In the genomic region with DNA sequence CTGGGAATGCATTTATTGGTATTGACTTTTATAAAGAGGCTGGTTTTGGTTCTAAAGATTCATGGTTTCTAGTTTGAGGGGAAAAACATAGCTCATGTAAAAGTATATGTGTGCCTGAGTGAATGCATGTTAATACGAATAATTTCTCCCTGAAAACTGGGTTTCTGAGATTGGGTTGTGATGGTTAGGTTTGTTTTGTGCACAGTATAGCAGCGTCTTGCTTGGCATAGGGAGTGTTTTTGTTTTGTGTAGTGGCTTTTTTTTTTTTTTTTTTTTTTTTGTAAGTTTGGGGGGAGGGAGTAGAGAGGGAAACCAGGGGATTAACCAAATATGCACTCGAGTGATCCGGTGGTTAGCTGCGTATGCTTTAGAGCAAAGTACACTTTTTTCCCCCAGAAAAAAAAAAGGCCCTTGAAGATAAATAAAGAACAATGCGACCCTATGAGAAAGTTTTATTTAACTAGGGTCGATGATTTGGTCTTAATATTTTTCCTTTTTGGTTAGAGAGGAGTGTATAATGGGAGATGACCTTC, we compare ENCODE assay signal across 8 mouse cellular contexts. TPM values are rescaled to one million over a fixed set of nuclear protein-coding genes. Genes with fewer than 3 reads are reported as not detected.
A peak's percentile ranks its signal among the peaks of the same experiment; 100 is the strongest.
DNase-seq lines count a peak whose midpoint lies in the region; ATAC-seq lines count a peak whose summit lies in the region.

No protein-coding gene starts in this region.

- H3K4me3 ChIP-seq in erythroblast, embryonic 14.5 days (replicated peaks), result peak overlapping the region; percentile 89
- peak overlapping the region; percentile 75 for H3K4me3 ChIP-seq in limb, embryonic 12.5 days (replicated peaks)
- H3K4me3 ChIP-seq in stomach, embryonic 15.5 days (replicated peaks), result peak overlapping the region; percentile 85

- H3K36me3 ChIP-seq in erythroblast, embryonic 14.5 days (ENCODE audit: control insufficient read depth), result no peaks in the 10 kb centered on the region
- H3K36me3 ChIP-seq in limb, embryonic 12.5 days, result no peaks in the 10 kb centered on the region
- H3K36me3 ChIP-seq in stomach, embryonic 15.5 days, result no peaks in the 10 kb centered on the region

- H3K4me2 ChIP-seq in limb, embryonic 12.5 days, result peak overlapping the region; percentile 79
- H3K4me2 ChIP-seq in stomach, embryonic 15.5 days, result peak overlapping the region; percentile 56

- no peak for ATAC-seq in erythroblast, adult 5-6 weeks (replicated peaks; ENCODE audit: low FRiP score, poor library complexity, severe bottlenecking)
- ATAC-seq in limb, embryonic 12.5 days (ENCODE audit: insufficient number of reproducible peaks, insufficient read depth, low FRiP score, low TSS enrichment, low read depth), result no peak
- no peak for ATAC-seq in stomach, embryonic 15.5 days (ENCODE audit: insufficient read depth, low FRiP score, low read depth)
- ATAC-seq in monocyte, adult 5-6 weeks (replicated peaks; ENCODE audit: insufficient number of reproducible peaks, low FRiP score, low TSS enrichment, poor library complexity, severe bottlenecking), result no peak

- H3K27ac ChIP-seq in limb, embryonic 12.5 days, result peak overlapping the region; percentile 13; the same call in 1 of the 2 replicates
- 0 out of 2 replicates have a peak overlapping the region, but pooled peaks have one; percentile 1 for H3K27ac ChIP-seq in stomach, embryonic 15.5 days

- 0% methylated on average over 7 of the region's 7 CpGs for WGBS in limb, embryonic 12.5 days
- WGBS in stomach, embryonic 15.5 days, result 1% methylated on average over 7 of the region's 7 CpGs

- no peaks in the 10 kb centered on the region for H3K27me3 ChIP-seq in erythroblast, embryonic 14.5 days (ENCODE audit: control insufficient read depth)
- H3K27me3 ChIP-seq in limb, embryonic 12.5 days, result no peaks in the 10 kb centered on the region
- H3K27me3 ChIP-seq in stomach, embryonic 15.5 days (replicated peaks), result no peaks in the 10 kb centered on the region

- peak overlapping the region; percentile 85 for H3K9ac ChIP-seq in limb, embryonic 12.5 days (replicated peaks)
- H3K9ac ChIP-seq in stomach, embryonic 15.5 days, result peak overlapping the region; percentile 42; the same call in 1 of the 2 replicates

- no peaks in the 10 kb centered on the region for H3K9me3 ChIP-seq in erythroblast, embryonic 14.5 days (ENCODE audit: control insufficient read depth, low read length)
- H3K9me3 ChIP-seq in limb, embryonic 12.5 days, result no peaks in the 10 kb centered on the region
- H3K9me3 ChIP-seq in stomach, embryonic 15.5 days, result no peaks in the 10 kb centered on the region

- H3K4me1 ChIP-seq in erythroblast, embryonic 14.5 days (ENCODE audit: control insufficient read depth), result peaks cover 50% of the 10 kb centered on the region
- H3K4me1 ChIP-seq in limb, embryonic 12.5 days (replicated peaks), result peaks cover 40% of the 10 kb centered on the region
- peaks cover 20% of the 10 kb centered on the region; the same call in 1 of the 2 replicates for H3K4me1 ChIP-seq in stomach, embryonic 15.5 days

- DNase-seq in thymus, postnatal 25 days, result peak; percentile 6
- DNase-seq in thymus, postnatal 4 days, result no peak
- no peak for DNase-seq in layer of hippocampus, adult 8-10 months (ENCODE audit: low spot score in 2 of 2)

RNA-seq across cellular contexts. Expression of a gene that starts 3.2 kb away (rescaled TPM):
- polyA plus RNA-seq in erythroblast, embryonic 14.5 days (2012), result 0.74 and 0.96 TPM in 2 replicates
- 10.4 and 25.9 TPM in 2 replicates for total RNA-seq in erythroblast, adult 5-6 weeks (2015; ENCODE audit: low replicate concordance)
- total RNA-seq in erythroblast, adult 5-6 weeks (2017; ENCODE audit: low replicate concordance), result 10.1 and 10.9 TPM in 2 replicates
- 57.4 and 63.8 TPM in 2 replicates for polyA plus RNA-seq in limb, embryonic 12.5 days (2016; fragmentation: Nextera tagmentation; extraction: Ambion mirVana)
- 24.4 and 24.8 TPM in 2 replicates for polyA plus RNA-seq in stomach, embryonic 15.5 days (2015; fragmentation: Nextera tagmentation; extraction: Ambion mirVana)
- total RNA-seq in monocyte, adult 5-6 weeks (2017), result 77.6 to 103 TPM (median 102 TPM) in 3 replicates
- 10 to 100 TPM; 26.2 to 32.8 (median 31.4) TPM for total RNA-seq in layer of hippocampus, adult 8-10 months (2022)
